In genomic region chr17:5247247-5247646, GRCm38 (mm10) we compare ENCODE assay signal across 17 mouse cellular contexts.
DNase-seq lines count a peak whose midpoint lies in the region; TF ChIP-seq lines count a peak whose summit lies in the region.
"Had no signal": no experiment of that assay in that cellular context is flagged by ENCODE, and none has a peak within 500 bp of the region (broad histone marks: within the 10 kb centered on the region; RNA-seq: fewer than 3 reads in every experiment).

No protein-coding gene starts in this region.

- H3K4me1 ChIP-seq in heart, embryonic 10.5 days, result peaks cover 34% of the 10 kb centered on the region
- peaks cover 25% of the 10 kb centered on the region for H3K4me1 ChIP-seq in kidney, adult 2 months (ENCODE audit: control insufficient read depth, insufficient read depth, low read length)

- intact Hi-C loops in heart, postnatal 10 days (cut with DNase I), result loop anchor here (5.0 kb wide), 1 partner anchor 45 kb away; no protein-coding TSS in a partner anchor

- WGBS in heart, embryonic 10.5 days, result 87% methylated on average over 7 of the region's 7 CpGs
- 86% methylated on average over 7 of the region's 7 CpGs for WGBS in kidney, adult 2 months

- H3K36me3 ChIP-seq in heart, embryonic 10.5 days, result peaks cover 7% of the 10 kb centered on the region
- no peaks in the 10 kb centered on the region for H3K36me3 ChIP-seq in kidney, adult 2 months (ENCODE audit: control insufficient read depth, insufficient read depth, low read length)
- H3K36me3 ChIP-seq: embryonic facial prominence, embryonic 15.5 days; liver, embryonic 13.5 days; lung, embryonic 15.5 days had no signal

- H3K4me3 ChIP-seq in heart, embryonic 10.5 days, result no peak overlapping the region
- no peak overlapping the region for H3K4me3 ChIP-seq in kidney, adult 2 months (ENCODE audit: insufficient read depth, low read depth, low read length)
- H3K4me3 ChIP-seq: embryonic facial prominence, embryonic 15.5 days; hindbrain, embryonic 10.5 days; limb, embryonic 13.5 days; liver, embryonic 13.5 days; lung, embryonic 15.5 days had no signal

- TF ChIP-seq POLR2A in kidney, adult 2 months (IDR thresholded peaks at IDR 0.05; ENCODE audit: low read depth, low read length), result no peak

- peak overlapping the region; percentile 71 for H3K27ac ChIP-seq in heart, embryonic 10.5 days
- H3K27ac ChIP-seq in kidney, adult 2 months (ENCODE audit: insufficient read depth, low read depth, low read length), result peak overlapping the region; percentile 4; the same call in 1 of the 2 replicates
- H3K27ac ChIP-seq: embryonic facial prominence, embryonic 15.5 days; hindbrain, embryonic 10.5 days; limb, embryonic 13.5 days; liver, embryonic 13.5 days; lung, embryonic 15.5 days had no signal

- no peak for TF ChIP-seq CTCF in kidney, adult 2 months (conservative IDR thresholded peaks at IDR 0.05; ENCODE audit: insufficient read depth, insufficient read length, low read depth, low read length)

- no peaks in the 10 kb centered on the region for H3K27me3 ChIP-seq in heart, embryonic 10.5 days (ENCODE audit: insufficient read depth, poor library complexity, severe bottlenecking)
- H3K27me3 ChIP-seq in kidney, adult 2 months (replicated peaks; ENCODE audit: control insufficient read depth, insufficient read depth, low read length), result no peaks in the 10 kb centered on the region
- H3K27me3 ChIP-seq: embryonic facial prominence, embryonic 15.5 days; limb, embryonic 13.5 days; liver, embryonic 13.5 days; lung, embryonic 15.5 days had no signal

- DNase-seq in heart, embryonic 10.5 days (ENCODE audit: low spot score), result no peak
- DNase-seq in heart, postnatal 10 days, result no peak
- DNase-seq in kidney, adult 2 months, result no peak
- no peak for DNase-seq in kidney, postnatal 14 days
- peak; percentile 70 for DNase-seq in cerebellum, adult 9-10 months
- peak; percentile 49 to 62 for DNase-seq in cerebellum, postnatal 25 days
- no peak for DNase-seq in adrenal gland, adult 8-10 months
- DNase-seq: forebrain, postnatal 0 days; layer of hippocampus, postnatal 36 days; liver, embryonic 13.5 days; lung, postnatal 4 days; retina, postnatal 1 day; thymus, adult 2 months had no signal

- H3K9me3 ChIP-seq in heart, embryonic 10.5 days, result no peaks in the 10 kb centered on the region
- H3K9me3 ChIP-seq: embryonic facial prominence, embryonic 15.5 days; hindbrain, embryonic 10.5 days; limb, embryonic 13.5 days; liver, embryonic 13.5 days; lung, embryonic 15.5 days had no signal

Comparison
In these comparisons a context has a peak if more than half of its experiments do, and no peak if none do; other contexts are left out.
1. DNase-seq: peak in cerebellum, adult 9-10 months (single experiment) and cerebellum, postnatal 25 days (2 of 2); none in heart, embryonic 10.5 days (single experiment), heart, postnatal 10 days (0 of 2), kidney, adult 2 months (single experiment), kidney, postnatal 14 days (single experiment) and adrenal gland, adult 8-10 months (single experiment).